Mouse (Mus musculus): ENCODE data around the gene Efemp2.

Efemp2 gene

DNA sequence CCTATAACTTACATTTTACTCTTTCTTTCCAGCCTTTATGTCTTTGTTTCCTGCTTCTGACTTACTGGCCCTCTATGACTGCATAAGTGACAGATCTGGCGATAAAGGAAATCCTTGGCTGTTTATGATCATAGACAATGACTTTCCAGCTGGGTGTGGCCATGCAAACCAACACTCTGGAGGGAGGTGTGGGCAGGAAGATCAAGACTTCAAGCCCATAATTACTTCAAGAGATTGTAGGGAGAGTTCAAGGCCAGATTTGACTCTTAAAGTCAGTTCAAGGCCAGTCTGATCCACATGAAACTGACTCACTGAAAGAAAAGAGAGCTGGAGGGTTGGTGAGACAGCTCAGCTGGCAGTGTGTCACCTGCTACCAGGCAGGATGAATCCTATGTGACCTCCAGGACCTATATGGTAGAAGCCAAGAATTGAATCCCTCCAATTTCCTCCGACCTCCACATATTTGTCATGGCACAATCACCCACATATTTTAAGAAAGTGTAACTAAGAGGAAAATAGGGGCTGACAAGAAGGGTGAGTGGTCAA, 26.6 kb downstream of the Efemp2 start:
- no peak for DNase-seq (ENCODE audit: low spot score)

DNA sequence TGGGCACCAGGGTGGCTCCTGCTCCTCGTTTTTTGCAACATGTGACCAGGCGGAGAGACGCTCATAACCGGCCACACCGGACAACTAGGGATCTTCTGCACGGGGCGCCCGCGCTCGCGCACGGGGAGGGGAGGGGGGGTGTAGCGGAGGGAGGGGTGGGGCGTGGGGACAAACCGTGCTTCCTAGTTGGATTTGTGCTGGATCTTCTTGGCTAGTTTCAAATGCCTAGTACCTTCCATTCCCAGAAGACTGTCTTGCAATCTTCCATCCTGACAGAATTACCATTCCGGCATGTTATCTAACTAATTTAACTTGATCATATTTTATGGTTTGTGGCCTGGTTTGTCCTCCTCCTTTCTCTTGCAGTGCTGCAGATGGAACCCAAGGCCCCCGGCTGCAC, 29.9 kb downstream of the Efemp2 start, which contains the start of gene 1700020D05Rik:
Gene 1700020D05Rik (minus strand): TSS at position 101 of the 400 bp plus-strand sequence.
- DNase-seq (ENCODE audit: low spot score) = no peak

DNA sequence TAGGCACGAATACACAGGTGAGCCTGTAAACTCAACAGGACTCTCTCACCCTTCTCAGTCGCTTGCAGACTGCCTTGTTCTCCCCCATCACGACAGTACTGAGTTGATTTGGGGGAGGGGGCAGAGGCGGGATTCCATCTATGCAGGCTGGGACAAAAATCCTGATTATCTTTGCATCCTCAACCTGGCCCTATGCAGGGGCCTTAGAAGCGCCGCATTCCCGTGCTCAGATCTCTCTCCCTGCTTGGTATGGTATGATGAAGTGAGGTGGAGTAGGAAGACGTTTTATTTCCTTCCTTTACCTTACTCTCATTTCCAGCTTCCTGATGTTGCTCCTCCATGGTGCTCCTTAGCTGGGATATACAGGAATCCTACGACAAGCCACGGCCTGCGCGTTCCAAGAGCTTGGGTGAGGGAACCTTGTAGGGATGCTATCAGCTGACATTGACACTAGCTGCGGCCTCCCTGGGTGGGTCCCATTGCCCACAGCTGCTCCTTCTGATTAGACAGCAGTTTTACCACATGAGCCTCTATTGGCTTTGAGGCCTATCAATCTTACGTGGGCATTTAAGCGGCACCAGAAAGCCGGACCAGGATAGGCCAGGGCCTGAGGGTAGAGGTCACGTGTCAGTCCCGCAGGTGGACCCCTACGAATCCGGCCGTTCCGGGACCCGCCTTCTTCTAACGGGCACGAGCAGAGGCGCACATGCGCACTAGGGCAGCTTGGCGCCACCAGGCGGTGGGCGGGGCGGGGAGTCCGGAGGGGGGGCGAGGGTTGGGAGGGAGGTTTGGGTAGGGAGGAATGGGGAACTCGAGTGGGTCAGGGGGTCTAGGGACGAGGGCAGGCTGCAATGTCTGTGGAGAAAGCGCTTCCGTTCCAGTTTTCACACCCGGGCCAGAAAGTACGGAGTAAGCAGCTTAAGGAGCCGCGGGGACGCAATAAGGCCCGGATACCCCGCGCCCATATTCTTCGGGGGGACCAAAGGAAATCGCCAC, 36.6 kb downstream of the Efemp2 start, which contains the start of gene Snx32:
Gene Snx32 (minus strand): TSS at position 508 of the 996 bp plus-strand sequence.
- peak; percentile 93 for DNase-seq (ENCODE audit: low spot score)

- no peak for DNase-seq (ENCODE audit: low spot score)
Measured at GRCm38 (mm10) chr19:5511074-5511632, 37.4 kb downstream of the Efemp2 start.

DNA sequence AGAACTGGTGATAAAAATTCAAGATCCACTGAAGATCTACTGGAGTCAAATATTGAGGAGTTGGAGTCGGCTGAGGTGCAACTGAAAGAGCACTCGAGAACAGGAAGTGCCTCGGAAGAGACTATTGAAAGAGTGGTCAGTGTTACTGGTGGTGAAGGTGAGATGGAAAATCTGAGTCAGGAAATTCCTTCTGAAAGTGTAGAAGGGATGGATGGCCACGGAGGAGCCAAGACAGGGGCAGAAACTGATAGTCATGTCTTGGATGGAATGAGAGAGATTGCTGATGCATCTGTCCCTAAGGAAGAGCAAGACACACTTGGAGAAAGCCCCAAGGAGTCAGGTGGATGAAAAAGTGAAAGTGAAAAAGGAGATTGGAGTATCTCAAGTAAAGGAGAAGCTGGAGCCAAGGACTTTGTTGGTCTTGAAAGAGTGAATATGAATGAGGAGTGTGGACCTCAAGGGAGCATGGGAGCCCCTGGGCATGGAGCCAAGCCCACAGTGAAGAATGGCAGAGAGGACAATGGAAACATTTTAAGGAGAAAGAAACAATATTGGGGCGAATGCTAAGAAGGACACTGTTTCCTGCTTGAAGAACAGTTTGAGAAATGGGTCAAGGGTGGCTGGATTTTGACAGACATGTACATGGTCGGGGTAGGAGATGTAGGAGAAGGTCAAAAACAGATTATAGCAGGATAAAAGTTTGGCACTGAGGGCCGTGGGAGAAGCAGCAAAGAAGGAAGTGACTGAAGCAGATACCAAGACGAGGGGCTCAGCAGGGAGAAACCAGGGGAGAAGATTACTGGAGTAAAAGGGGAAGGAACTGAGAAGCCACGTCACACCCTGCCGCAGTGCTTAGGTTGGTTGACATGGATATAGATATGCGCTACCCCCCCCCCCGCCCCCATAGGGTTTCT, 38.6 kb downstream of the Efemp2 start:
- DNase-seq (ENCODE audit: low spot score) = no peak

DNA sequence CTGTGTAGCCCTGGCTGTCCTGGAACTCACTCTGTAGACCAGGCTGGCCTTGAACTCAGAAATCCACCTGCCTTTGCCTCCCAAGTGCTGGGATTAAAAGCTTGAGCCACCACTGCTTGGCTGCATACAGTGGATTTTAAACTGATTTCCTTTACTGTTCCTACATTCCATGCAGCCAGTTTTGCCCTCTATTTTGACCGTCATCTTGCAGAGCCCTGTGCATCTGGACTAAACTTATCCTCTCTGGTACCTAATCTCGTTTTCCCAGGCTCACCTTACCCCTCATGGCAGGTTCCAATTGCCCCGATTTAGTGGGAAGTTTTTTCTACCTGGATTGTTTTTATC, 39.2 kb downstream of the Efemp2 start:
- DNase-seq (ENCODE audit: low spot score) = no peak

- DNase-seq (ENCODE audit: low spot score) = no peak
Measured at GRCm38 (mm10) chr19:5515840-5516777, 42.4 kb downstream of the Efemp2 start.

DNA sequence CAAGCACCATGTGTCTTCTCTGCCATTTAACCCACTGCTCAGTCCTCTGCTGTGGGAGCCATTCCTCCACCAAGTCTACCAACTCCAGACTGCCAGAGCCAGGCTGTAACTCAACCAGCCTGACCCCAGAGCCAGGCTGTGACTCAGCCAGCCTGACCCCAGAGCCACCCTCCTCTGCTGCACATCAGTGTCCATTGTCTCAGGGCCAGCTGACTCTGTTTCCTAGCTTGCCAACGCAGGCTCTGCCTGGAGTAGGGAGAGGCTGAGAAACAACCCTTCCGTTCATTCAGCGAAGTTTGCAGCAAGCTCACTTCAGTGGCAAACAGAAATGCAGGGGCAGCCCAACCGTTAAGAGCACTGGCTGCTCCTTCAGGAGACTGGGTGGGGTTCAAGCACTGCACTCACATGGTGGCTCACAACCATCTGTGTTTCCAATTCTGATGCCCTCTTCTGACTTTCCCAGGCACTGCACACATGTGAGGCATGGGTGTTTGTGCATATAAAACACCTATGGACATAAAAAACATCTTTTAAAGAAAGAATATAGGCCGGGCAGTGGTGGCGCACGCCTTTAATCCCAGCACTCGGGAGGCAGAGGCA, 43.3 kb downstream of the Efemp2 start:
- DNase-seq (ENCODE audit: low spot score) = no peak

GRCm38 (mm10) chr19:5518721-5519120, 45.0 kb downstream of the Efemp2 start:
- no peak for DNase-seq (ENCODE audit: low spot score)

DNA sequence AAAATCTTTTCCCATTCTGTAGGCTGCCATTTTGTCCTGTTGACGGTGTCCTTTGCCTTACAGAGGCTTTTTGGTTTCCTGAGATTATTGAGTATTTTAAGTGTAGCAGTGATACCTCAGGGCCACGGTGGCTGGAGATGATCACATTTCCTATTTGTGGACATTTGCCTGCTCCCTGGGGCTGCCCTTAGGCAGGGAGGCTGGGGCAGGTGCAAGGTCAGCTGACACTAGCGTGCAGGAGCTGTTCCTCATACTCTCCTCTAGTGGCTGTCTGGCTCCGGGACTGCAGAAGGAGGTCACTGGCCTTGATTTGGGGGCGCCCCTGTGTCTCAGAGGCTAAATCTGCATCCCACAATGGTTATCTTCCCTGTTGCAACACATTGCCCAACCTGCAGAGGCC, 51.5 kb downstream of the Efemp2 start:
- no peak for DNase-seq (ENCODE audit: low spot score)

- DNase-seq (ENCODE audit: low spot score) = peak; percentile 88
Measured at GRCm38 (mm10) chr19:5529325-5530137, 55.8 kb downstream of the Efemp2 start.

DNA sequence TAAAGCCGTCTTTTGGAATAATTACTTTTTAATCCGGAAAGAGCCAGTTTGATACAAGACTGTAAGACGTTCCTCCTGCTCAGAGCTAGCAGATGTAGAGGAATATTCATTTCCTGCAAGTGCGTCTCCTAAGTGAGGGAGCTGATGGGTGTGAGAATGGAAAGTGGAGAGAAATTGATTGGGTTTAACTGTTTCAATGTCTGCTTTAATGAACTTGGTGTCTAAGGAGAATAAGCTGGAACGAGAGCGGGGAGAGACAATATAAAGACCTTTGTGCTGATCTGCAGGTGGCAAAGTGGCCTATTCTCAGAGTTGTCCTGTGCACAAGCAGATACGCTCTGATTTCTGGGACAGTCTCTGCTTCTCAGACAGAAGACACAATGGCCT, 56.4 kb downstream of the Efemp2 start:
- DNase-seq (ENCODE audit: low spot score) = no peak
